Mouse (Mus musculus) liver, embryonic 16.5 days (tissue): ENCODE measurements around the gene Helz2. TPM values are rescaled to one million over a fixed set of nuclear protein-coding genes. Genes with fewer than 3 reads are reported as not detected.

Source experiments
- ATAC-seq: fragments of 200-750 bp; cut with Nextera tagmentation; 2 replicates; pipeline ENCODE4 v1.8.0; 2017; ENCODE audit warnings: low read depth, mild to moderate bottlenecking, moderate number of reproducible peaks, moderate library complexity
- H3K27ac ChIP-seq: fragments of 300-500 bp; sonication (generic); 2 replicates; pipeline ENCODE4 v1.5.1; 2014; ENCODE audit warnings: mild to moderate bottlenecking, low read length
- H3K27me3 ChIP-seq: fragments of 300-500 bp; sonication (generic); 2 replicates; pipeline ENCODE4 v1.6.1; 2014; ENCODE audit warnings: low read depth, low read length, mixed read lengths; ENCODE audit not compliant: control insufficient read depth, insufficient read depth
- H3K36me3 ChIP-seq: fragments of 300-500 bp; sonication (generic); 2 replicates; pipeline ENCODE4 v1.6.1; 2014; ENCODE audit warnings: mild to moderate bottlenecking; ENCODE audit not compliant: control insufficient read depth, insufficient read depth
- H3K4me1 ChIP-seq: fragments of 300-500 bp; sonication (generic); 2 replicates; pipeline ENCODE4 v1.6.1; 2014; ENCODE audit warnings: low read depth, low read length, mixed read lengths; ENCODE audit not compliant: control insufficient read depth
- H3K4me2 ChIP-seq: fragments of 300-500 bp; sonication (generic); 2 replicates; pipeline ENCODE4 v1.6.1; 2014; ENCODE audit warnings: low read depth, low read length, mixed read lengths
- H3K4me3 ChIP-seq: fragments of 300-500 bp; sonication (generic); 2 replicates; pipeline ENCODE4 v1.5.1; 2014; ENCODE audit warnings: low read depth, mild to moderate bottlenecking, low read length
- H3K9ac ChIP-seq: fragments of 300-500 bp; sonication (generic); 2 replicates; pipeline ENCODE4 v1.6.1; 2014; ENCODE audit warnings: low read depth, low read length
- H3K9me3 ChIP-seq: fragments of 300-500 bp; sonication (generic); replicated peaks from 2 replicates; pipeline ENCODE4 v1.6.1; 2016; ENCODE audit warnings: low read length; ENCODE audit not compliant: control insufficient read depth
- WGBS: fragments of 180-500 bp; shearing (Covaris S2); extraction: QIAGEN DNeasy Blood & Tissue Kit; methylation state at CpG from one replicate; pipeline ENCODE4 v1.1.7; 2014; ENCODE audit not compliant: insufficient replicate concordance; 5-methylcytosine and 5-hydroxymethylcytosine counted together
- polyA plus RNA-seq: library from polyadenylated mRNA; unstranded; fragments of >200 nt; fragmentation: Nextera tagmentation; extraction: Ambion mirVana; gene quantifications from 2 replicates; pipeline ENCODE4 v1.2.1, GENCODE M21; 2015

Helz2 gene
- polyA plus RNA-seq, 1 experiment from 2014 or later = 3.2 TPM

- ATAC-seq = peak; percentile 55
- Histone ChIP-seq H3K4me3 (no peak overlapping the region), H3K9me3 (no peaks in the 10 kb centered on the region), H3K4me1 (peaks cover 21% of the 10 kb centered on the region), H3K27ac (0 out of 2 replicates have a peak overlapping the region, but pooled peaks have one; percentile 10), H3K9ac (no peak overlapping the region), H3K36me3 (peaks cover 2% of the 10 kb centered on the region; the same call in 1 of the 2 replicates), H3K4me2 (peak overlapping the region; percentile 18; the same call in 1 of the 2 replicates), H3K27me3 (no peaks in the 10 kb centered on the region)
- WGBS = 15% methylated on average over 10 of the region's 11 CpGs
Observed at GRCm38 (mm10) chr2:181243706-181244394, 2.0 kb upstream of the Helz2 start.

- WGBS = 59% methylated on average over 3 of the region's 3 CpGs
- H3K27ac ChIP-seq = no peak overlapping the region
- ATAC-seq = no peak
Observed at GRCm38 (mm10) chr2:181242314-181242665, 463 bp upstream of the Helz2 start.

GRCm38 (mm10) chr2:181240806-181241440 lies 904 bp downstream of the Helz2 start:
- H3K27me3 ChIP-seq = no peaks in the 10 kb centered on the region
- H3K36me3 ChIP-seq = peaks cover 10% of the 10 kb centered on the region
- H3K9ac ChIP-seq = peak overlapping the region; percentile 76
- H3K27ac ChIP-seq = 0 out of 2 replicates have a peak overlapping the region, but pooled peaks have one; percentile 6
- H3K4me3 ChIP-seq = peak overlapping the region; percentile 63
- 87% methylated on average over 13 of the region's 13 CpGs for WGBS
- ATAC-seq = no peak
- H3K4me1 ChIP-seq = peaks cover 21% of the 10 kb centered on the region
- H3K9me3 ChIP-seq = no peaks in the 10 kb centered on the region
- peak overlapping the region; percentile 75 for H3K4me2 ChIP-seq

More at GRCm38 (mm10) chr2:181242314-181242665, 463 bp upstream of the Helz2 start:
- H3K4me3 ChIP-seq = peak overlapping the region; percentile 63
- peak overlapping the region; percentile 76 for H3K9ac ChIP-seq
- peak overlapping the region; percentile 75 for H3K4me2 ChIP-seq
- peaks cover 6% of the 10 kb centered on the region for H3K36me3 ChIP-seq
- H3K4me1 ChIP-seq = peaks cover 21% of the 10 kb centered on the region
- no peaks in the 10 kb centered on the region for H3K27me3 ChIP-seq
- no peaks in the 10 kb centered on the region for H3K9me3 ChIP-seq

GRCm38 (mm10) chr2:181239261-181239660 lies 2.6 kb downstream of the Helz2 start:
- 83% methylated on average over 9 of the region's 9 CpGs for WGBS
- Histone ChIP-seq H3K9ac (no peak overlapping the region; the same call in 1 of the 2 replicates), H3K9me3 (no peaks in the 10 kb centered on the region), H3K27ac (no peak overlapping the region), H3K36me3 (peaks cover 12% of the 10 kb centered on the region), H3K4me2 (0 out of 2 replicates have a peak overlapping the region, but pooled peaks have one; percentile 2), H3K4me1 (peaks cover 20% of the 10 kb centered on the region), H3K4me3 (no peak overlapping the region), H3K27me3 (no peaks in the 10 kb centered on the region)
- ATAC-seq = no peak

- Histone ChIP-seq H3K27me3 (no peaks in the 10 kb centered on the region), H3K27ac (no peak overlapping the region), H3K4me2 (no peak overlapping the region), H3K9ac (no peak overlapping the region; the same call in 1 of the 2 replicates), H3K4me1 (peaks cover 16% of the 10 kb centered on the region), H3K36me3 (peaks cover 12% of the 10 kb centered on the region), H3K9me3 (no peaks in the 10 kb centered on the region), H3K4me3 (no peak overlapping the region)
- no peak for ATAC-seq
- WGBS = 57% methylated on average over 2 of the region's 2 CpGs
Observed at GRCm38 (mm10) chr2:181238861-181239260, 3.0 kb downstream of the Helz2 start.

GRCm38 (mm10) chr2:181238091-181238610 lies 3.7 kb downstream of the Helz2 start:
- H3K9me3 ChIP-seq = no peaks in the 10 kb centered on the region
- H3K36me3 ChIP-seq = peaks cover 15% of the 10 kb centered on the region
- H3K27me3 ChIP-seq = no peaks in the 10 kb centered on the region
- H3K9ac ChIP-seq = no peak overlapping the region
- H3K27ac ChIP-seq = no peak overlapping the region
- no peak overlapping the region for H3K4me3 ChIP-seq
- no peak overlapping the region for H3K4me2 ChIP-seq
- WGBS = 78% methylated on average over 10 of the region's 10 CpGs
- no peak for ATAC-seq
- peaks cover 15% of the 10 kb centered on the region for H3K4me1 ChIP-seq

- no peak for ATAC-seq
- H3K36me3 ChIP-seq = peaks cover 15% of the 10 kb centered on the region
- 85% methylated on average over 17 of the region's 17 CpGs for WGBS
Observed at GRCm38 (mm10) chr2:181237251-181238014, 4.4 kb downstream of the Helz2 start.

GRCm38 (mm10) chr2:181235681-181236566 lies 5.9 kb downstream of the Helz2 start:
- no peak overlapping the region for H3K27ac ChIP-seq
- H3K27me3 ChIP-seq = no peaks in the 10 kb centered on the region
- no peak overlapping the region for H3K4me2 ChIP-seq
- no peak overlapping the region for H3K9ac ChIP-seq
- no peaks in the 10 kb centered on the region for H3K9me3 ChIP-seq
- H3K4me3 ChIP-seq = no peak overlapping the region
- H3K36me3 ChIP-seq = peaks cover 19% of the 10 kb centered on the region
- WGBS = 73% methylated on average over 23 of the region's 23 CpGs
- H3K4me1 ChIP-seq = peaks cover 6% of the 10 kb centered on the region; the same call in 1 of the 2 replicates
- no peak for ATAC-seq

More at GRCm38 (mm10) chr2:181237251-181238014, 4.4 kb downstream of the Helz2 start:
- H3K4me2 ChIP-seq = no peak overlapping the region
- no peak overlapping the region for H3K27ac ChIP-seq
- H3K4me1 ChIP-seq = peaks cover 15% of the 10 kb centered on the region
- H3K4me3 ChIP-seq = no peak overlapping the region
- no peaks in the 10 kb centered on the region for H3K9me3 ChIP-seq
- no peak overlapping the region for H3K9ac ChIP-seq
- no peaks in the 10 kb centered on the region for H3K27me3 ChIP-seq
